Mouse (Mus musculus) gastrocnemius, adult 2 months (tissue): ENCODE measurements around the gene Mgll. TPM values are rescaled to one million over a fixed set of nuclear protein-coding genes. Genes with fewer than 3 reads are reported as not detected.

ENCODE experiments used
- DNase-seq: peaks from one replicate; pipeline ENCODE4 v3.0.0; 2022
- H3K27ac ChIP-seq: fragments of 200-600 bp; 2 replicates; pipeline ENCODE4 v1.8.1; 2022; ENCODE audit warnings: mild to moderate bottlenecking
- H3K4me3 ChIP-seq: fragments of 200-600 bp; 2 replicates; pipeline ENCODE4 v1.8.1; 2022; ENCODE audit warnings: mild to moderate bottlenecking, moderate library complexity
- CTCF ChIP-seq: fragments of 200-600 bp; IDR thresholded peaks from 2 replicates; pipeline ENCODE4 v1.8.1; 2022; ENCODE audit warnings: antibody characterized with exemption, mild to moderate bottlenecking, moderate library complexity
- intact Hi-C: fragments of 180-260 bp; cut with DNase I; formaldehyde crosslinking; loops from one replicate; pipeline ENCODE4 v1.15.1; 2025
- total RNA-seq, 2 experiments: library from RNA; stranded (reverse); gene quantifications; 2 replicates each; pipeline ENCODE4 v1.2.3; 2021

Mgll gene
- total RNA-seq, 2 experiments from 2014 or later = 22.5 to 46.8 TPM

DNA sequence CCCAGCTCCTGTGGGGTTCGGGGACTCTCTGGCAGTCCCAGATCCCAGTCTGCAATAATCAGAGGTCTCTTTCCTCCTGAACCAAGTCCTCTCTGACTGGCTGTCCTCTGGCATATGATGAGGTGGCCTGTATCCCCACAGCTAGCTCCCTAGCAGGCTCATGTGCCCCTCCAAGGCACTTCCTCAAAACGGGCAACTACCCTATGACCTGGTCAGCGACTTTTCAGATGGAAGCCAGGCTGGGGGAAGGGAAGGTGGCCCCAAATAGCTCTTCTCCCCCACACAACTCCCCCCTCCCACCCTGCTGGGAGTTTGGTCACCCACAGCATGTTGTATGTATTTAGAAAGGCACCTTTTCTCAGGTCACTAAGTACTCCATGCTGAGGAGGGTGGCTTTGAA, 101.9 kb downstream of the Mgll start:
- H3K4me3 ChIP-seq = no peak overlapping the region
- intact Hi-C loops = loop anchor here (5.0 kb wide), 1 partner anchor 204 kb away; no protein-coding TSS in a partner anchor
- TF ChIP-seq CTCF = no peak

DNA sequence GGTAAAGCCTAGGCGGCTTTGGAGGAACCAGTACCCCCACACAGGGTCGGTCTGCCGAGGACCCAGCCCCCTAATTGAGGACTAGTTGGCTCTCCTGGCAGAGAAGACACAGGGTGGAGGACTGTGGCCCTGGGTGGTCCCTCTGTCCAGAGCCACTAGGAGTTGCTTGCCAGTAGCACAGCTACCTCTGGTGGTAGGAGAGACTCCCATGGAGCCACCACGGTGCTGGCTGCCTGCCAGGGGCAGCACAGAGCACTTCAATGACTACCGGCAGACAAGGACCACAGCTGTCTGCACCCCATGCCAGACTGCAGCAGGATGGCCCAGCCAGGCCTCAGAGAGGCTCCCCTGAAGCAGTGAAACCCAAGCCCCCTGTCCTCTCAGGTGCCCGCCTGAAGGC, 102.3 kb downstream of the Mgll start:
- peak; percentile 67 for TF ChIP-seq CTCF
- Histone ChIP-seq H3K27ac (peak overlapping the region; percentile 77), H3K4me3 (peak overlapping the region; percentile 18)
- intact Hi-C loops = loop anchor here (5.0 kb wide), 1 partner anchor 204 kb away; no protein-coding TSS in a partner anchor
- peak; percentile 87 for DNase-seq

More for the DNA sequence above, 101.9 kb downstream of the Mgll start:
- DNase-seq = no peak
- H3K27ac ChIP-seq = peak overlapping the region; percentile 77

DNA sequence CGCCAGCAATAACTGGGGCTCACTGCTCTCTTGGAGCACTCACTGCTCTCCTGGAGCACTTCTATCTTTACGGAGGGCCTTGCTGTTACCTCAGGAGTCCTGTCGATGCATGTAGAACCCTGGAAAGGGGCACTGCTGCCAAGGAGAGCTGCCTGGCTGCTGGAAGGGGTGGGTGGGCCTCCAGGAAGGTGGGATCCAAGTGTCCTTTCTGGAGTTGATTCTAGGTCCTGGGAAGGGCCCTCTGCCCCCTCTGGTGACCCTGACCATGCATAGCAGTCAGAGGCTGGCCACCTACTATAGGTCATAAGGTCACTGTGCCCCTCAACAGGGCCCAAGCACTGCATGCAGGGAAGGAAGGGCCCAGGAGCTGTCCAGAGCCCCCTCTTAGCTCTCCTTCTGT, 102.8 kb downstream of the Mgll start:
- peak overlapping the region; percentile 77 for H3K27ac ChIP-seq

DNA sequence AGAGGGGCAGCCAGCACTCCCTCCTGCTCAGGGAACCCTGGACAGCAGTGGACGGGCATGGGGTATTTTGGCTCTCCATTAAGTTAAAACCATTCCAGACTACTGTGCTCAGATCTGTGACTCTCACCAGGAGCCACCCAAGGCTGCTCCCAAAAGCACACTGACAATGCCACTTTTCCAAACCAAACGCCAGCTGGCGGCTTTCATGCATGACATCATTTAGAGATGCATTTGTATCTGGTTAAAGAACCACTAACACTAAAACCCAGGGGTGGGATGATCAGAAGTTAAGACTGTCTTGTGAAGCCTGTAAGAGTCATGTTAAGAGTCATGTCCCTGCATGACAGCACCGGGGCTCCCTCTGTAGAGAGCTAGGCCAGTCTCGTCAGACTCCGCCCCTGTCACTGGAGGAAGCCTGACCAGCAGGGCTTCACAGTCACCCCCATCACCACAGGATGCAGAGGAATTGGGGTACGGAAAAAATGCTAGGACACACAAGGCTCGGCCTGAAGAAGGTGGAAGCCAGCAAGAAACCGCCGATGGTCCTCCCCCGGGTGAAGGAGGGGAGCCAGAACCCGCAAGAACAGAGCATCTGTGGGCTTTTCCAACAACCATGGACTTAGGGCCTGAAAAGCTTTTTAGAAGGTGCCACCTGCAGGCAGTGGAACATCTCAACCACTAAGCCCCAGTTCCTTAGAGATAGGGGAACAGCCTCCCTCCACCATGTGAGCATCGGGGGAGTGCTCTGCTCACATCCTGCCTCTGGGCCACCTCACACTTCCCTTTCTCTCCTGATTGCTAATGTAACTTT, 103.4 kb downstream of the Mgll start:
- Histone ChIP-seq H3K27ac (peak overlapping the region; percentile 77), H3K4me3 (no peak overlapping the region)
- intact Hi-C loops = loop anchor here (5.0 kb wide), 1 partner anchor 205 kb away; no protein-coding TSS in a partner anchor
- TF ChIP-seq CTCF = no peak; the same call in 1 of the 2 replicates
- DNase-seq = no peak

More for the DNA sequence above, 102.8 kb downstream of the Mgll start:
- H3K4me3 ChIP-seq = peak overlapping the region; percentile 18
- peak; percentile 56 for DNase-seq
- TF ChIP-seq CTCF = peak; percentile 57
- intact Hi-C loops = loop anchor here (5.0 kb wide), 1 partner anchor 205 kb away; no protein-coding TSS in a partner anchor

DNA sequence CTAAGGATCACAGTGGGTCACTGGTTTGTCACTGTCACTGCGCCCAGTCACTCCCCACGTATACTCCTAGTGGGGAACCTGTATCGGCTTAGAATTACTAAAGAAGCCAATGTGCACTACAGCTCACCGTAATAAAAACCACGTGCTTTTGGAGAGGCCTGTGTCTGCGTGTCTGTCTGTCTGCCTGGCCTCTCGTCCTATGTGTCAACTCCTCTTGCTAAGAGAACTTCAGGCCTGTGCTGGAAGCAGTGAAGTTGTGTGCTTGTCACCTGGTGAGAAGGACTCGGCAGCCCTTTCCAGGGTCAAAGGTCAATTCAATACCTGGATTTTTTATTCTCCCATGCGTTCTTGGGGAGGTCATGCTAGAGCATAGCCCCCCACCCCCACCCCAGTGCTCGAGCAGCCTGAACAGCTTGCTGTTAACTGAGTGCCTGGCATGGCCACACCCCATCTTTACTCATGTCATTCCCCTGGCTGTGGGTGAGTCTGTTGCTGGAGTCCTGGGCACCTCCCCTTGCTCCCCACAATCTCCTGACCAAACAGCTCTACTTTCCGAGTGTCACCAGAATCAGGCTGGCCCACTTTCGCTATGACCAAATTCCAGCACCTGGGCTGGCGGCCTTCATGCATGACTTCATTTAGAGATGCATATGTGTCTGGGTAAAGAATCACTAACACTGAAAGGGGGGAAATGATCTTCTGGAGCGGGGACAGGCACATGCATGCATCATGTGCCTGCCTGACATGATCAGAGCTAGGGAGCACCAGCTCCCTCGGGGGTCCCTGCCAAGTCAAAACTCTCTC, 104.2 kb downstream of the Mgll start:
- DNase-seq = peak; percentile 16
- intact Hi-C loops = loop anchor here (5.0 kb wide), 1 partner anchor 206 kb away; no protein-coding TSS in a partner anchor
- no peak overlapping the region for H3K4me3 ChIP-seq
- no peak for TF ChIP-seq CTCF
- H3K27ac ChIP-seq = no peak overlapping the region; the same call in 1 of the 2 replicates

DNA sequence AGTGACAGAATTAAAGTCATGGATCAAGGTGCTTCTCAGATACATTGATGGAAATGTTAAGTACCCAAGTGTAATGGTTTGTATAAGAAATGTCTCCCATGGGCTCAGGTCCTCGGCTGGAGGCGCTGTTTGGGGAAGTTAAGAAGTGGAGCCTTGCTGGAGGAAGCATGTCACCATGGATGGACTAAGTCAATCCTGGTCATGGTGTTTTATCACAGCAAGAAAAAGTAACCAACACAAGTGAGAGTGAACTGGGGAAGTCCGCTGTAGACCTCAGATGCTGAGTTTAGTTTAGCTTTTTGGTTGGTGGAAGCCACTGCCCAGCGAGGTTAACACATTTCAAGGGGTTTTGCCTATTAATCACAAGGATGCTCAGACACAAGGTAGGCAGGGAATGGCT, 105.4 kb downstream of the Mgll start:
- no peak for TF ChIP-seq CTCF
- no peak overlapping the region for H3K27ac ChIP-seq
- intact Hi-C loops = loop anchor here (5.0 kb wide), 1 partner anchor 207 kb away; no protein-coding TSS in a partner anchor
- no peak for DNase-seq
- no peak overlapping the region for H3K4me3 ChIP-seq

DNA sequence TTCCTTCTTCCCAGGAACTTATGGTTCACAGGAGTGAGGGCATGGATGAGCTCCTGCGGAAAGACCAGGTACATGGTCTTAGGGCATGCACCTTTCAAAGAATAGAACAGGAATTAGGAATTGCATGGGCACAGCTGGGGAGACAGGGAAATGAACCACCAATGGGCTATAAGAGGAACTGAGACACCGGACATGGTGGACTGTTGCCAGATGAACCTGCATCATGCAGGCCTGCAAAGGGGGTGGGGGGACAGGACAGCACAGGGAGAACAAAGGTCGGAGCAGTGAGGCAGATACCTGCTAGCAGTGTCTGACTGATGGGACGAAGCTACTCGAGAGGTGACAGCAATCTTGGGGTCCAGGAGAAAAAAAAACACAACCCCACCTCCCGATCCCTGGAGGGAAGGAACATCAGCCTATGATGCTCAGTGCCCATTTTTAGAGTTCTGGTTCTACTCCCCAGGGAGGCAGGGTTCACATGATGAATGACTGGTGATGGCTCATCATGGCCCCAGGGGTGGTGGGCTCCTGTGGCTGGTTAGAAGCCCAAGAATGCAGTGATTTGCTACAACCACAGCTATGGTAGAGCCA, 106.0 kb downstream of the Mgll start:
- intact Hi-C loops = loop anchor here (2.0 kb wide), 1 partner anchor 271 kb away; no protein-coding TSS in a partner anchor
- peak; percentile 17 for DNase-seq
- Histone ChIP-seq H3K27ac (no peak overlapping the region; the same call in 1 of the 2 replicates), H3K4me3 (no peak overlapping the region)
- TF ChIP-seq CTCF = no peak

DNA sequence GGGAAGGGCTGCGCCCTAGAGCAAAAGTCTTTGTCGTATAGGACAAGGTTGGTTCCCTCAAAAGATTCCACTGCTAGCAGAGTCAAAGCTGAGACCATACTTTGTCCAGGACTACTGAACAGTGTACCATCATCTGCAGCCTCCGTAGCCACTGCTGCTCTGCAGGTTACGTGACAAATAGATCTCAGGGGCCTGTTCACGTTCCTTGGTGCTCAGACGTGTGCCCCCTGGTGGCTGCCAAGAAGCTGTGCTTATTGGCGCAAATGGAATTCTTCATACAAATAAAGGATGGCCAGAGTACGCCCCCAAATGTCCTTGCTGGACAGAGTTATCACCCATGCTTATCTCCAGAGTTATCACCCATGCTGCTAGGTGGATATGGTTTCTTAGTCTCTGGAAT, 107.2 kb downstream of the Mgll start:
- DNase-seq = peak; percentile 80
- H3K27ac ChIP-seq = 0 out of 2 replicates have a peak overlapping the region, but pooled peaks have one; percentile 35
- no peak overlapping the region for H3K4me3 ChIP-seq
- intact Hi-C loops = loop anchor here (2.0 kb wide), 1 partner anchor 273 kb away; no protein-coding TSS in a partner anchor
- peak; percentile 88 for TF ChIP-seq CTCF

DNA sequence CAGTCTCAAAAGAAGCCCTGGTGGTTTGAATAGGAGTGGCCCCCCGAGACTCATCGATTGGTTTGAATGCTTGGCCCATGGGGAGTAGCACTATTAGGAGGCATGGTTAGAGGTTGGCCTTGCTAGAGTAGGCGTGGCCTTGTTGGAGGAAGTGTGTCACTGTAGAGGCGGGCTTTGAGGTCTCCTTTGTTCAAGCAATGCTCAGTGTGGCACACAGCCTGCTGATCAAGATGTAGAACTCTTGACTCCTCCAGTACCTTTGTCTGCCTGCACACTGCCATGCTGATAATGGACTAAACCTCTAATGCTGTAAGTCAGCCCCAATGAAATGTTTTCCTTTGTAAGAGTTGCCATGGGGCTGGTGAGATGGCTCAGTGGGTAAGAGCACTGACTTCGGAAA, 108.5 kb downstream of the Mgll start:
- H3K4me3 ChIP-seq = no peak overlapping the region
- intact Hi-C loops = no loop called here
- TF ChIP-seq CTCF = no peak
- no peak for DNase-seq
- H3K27ac ChIP-seq = 0 out of 2 replicates have a peak overlapping the region, but pooled peaks have one; percentile 32

DNA sequence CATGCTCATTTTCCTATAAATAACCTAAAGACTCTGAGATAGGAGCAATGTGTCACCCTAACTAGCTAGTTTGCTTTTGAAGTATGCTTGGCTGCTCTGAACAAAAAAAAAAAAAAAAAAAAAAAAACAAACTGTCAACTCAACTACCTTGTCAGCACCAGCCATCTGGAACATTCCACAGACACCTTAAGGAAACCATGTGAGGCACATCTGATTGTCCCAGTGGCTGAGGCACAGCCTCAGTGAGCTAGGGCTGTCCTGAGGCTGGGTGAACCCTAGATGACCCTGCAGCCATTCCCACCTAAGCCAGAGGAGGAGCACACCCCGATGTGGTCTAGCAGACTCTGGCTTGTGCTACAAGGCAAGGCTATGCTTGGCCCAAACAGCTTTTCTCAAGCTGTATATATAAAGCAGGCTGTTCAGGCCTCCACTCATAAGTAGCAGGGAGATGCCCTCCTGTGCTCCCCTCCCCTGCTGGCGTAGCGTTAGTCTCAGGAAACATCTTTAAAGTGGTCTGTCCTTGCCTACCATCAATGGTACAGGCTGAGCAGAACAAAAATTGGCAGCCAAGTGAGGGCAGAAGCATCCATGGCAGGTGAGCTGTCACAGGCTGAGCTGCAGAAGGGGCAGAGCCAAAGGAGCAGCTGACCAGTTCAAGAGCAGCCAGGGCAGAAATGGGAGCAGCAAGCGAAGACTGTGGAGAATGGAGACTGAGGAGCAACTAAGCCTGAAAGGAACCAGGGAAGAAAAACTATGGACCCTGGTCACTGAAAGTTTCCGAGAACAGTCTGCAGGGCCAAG, 109.3 kb downstream of the Mgll start:
- intact Hi-C loops = no loop called here
- Histone ChIP-seq H3K4me3 (no peak overlapping the region), H3K27ac (no peak overlapping the region)
- DNase-seq = no peak
- TF ChIP-seq CTCF = no peak

DNA sequence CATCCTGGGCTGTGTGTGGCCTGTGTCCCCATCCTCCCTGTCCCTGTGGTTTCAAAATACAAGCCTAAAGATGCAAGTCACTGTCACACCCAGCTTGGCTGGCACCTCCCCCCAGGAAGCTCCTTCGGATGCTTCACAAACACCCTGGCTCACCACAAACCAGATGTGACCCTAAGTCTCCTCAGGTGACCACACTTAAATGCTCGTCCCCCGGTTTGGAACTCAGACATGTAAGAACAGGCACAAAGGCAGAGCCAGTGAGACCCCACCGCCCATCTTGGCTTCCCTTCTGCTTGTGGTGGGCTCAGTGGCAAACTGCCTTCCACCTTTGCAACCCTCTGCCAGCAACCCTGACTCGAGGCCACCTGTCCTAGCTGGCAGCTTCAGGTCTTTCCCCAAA, 110.8 kb downstream of the Mgll start:
- intact Hi-C loops = no loop called here
- Histone ChIP-seq H3K27ac (no peak overlapping the region), H3K4me3 (no peak overlapping the region)
- no peak for DNase-seq
- TF ChIP-seq CTCF = no peak
